Mouse (Mus musculus) CH12.LX (cell line): Measurements from ENCODE around the gene Hexdc. TPM values are rescaled to one million over a fixed set of nuclear protein-coding genes. Genes with fewer than 3 reads are reported as not detected.

Source experiments
- DNase-seq: peaks from one replicate; pipeline ENCODE4 v3.0.0-alpha.2; 2013; ENCODE audit errors: extremely low read depth
- H3K27ac ChIP-seq: 2 replicates; pipeline ENCODE4 v1.5.1; 2012; ENCODE audit warnings: low read depth, mild to moderate bottlenecking, control low read depth, moderate library complexity; ENCODE audit not compliant: insufficient read depth
- H3K27me3 ChIP-seq: replicated peaks from 2 replicates; pipeline ENCODE3; 2012; ENCODE audit warnings: inconsistent platforms
- H3K36me3 ChIP-seq, 2 experiments: replicated peaks in 1 of 2; 2 replicates each; pipeline versions ENCODE3 to v1.6.1; 2012; ENCODE audit warnings: inconsistent platforms in 1 of 2, low read length in 1 of 2, mild to moderate bottlenecking in 1 of 2, mixed read lengths in 1 of 2, moderate library complexity in 1 of 2; ENCODE audit not compliant: control insufficient read depth in 1 of 2, insufficient read depth in 1 of 2
- H3K4me1 ChIP-seq, 2 experiments: 2 replicates each; pipeline ENCODE4 v1.6.1; 2012; ENCODE audit warnings: inconsistent platforms in 1 of 2, moderate library complexity in 1 of 2; ENCODE audit not compliant: insufficient read depth in 2 of 2, control insufficient read depth in 1 of 2
- H3K4me2 ChIP-seq: 2 replicates; pipeline ENCODE4 v1.6.1; 2012; ENCODE audit warnings: low read depth, mild to moderate bottlenecking, control low read depth; ENCODE audit not compliant: poor library complexity, insufficient read depth, severe bottlenecking
- H3K4me3 ChIP-seq, 3 experiments: fragments of 150-350 bp in 1 of 3; sonication (generic) in 1 of 3; replicated peaks in 1 of 3; 2 replicates each; pipeline versions ENCODE3 to v1.5.1; 2011 to 2012; ENCODE audit warnings: low read depth in 2 of 3, low read length in 2 of 3, mild to moderate bottlenecking in 2 of 3, moderate library complexity in 2 of 3, control low read depth in 1 of 3, improper control_type of control experiment in 1 of 3, inconsistent platforms in 1 of 3, mixed read lengths in 1 of 3; ENCODE audit not compliant: poor library complexity in 1 of 3
- H3K79me2 ChIP-seq: replicated peaks from 2 replicates; pipeline ENCODE4 v1.6.1; 2012; ENCODE audit warnings: mild to moderate bottlenecking, moderate library complexity; ENCODE audit not compliant: control insufficient read depth, poor library complexity, insufficient read depth, severe bottlenecking; ENCODE audit errors: extremely low read depth
- H3K9ac ChIP-seq: 2 replicates; pipeline ENCODE4 v1.6.1; 2012; ENCODE audit warnings: low read depth, mild to moderate bottlenecking, control low read depth, moderate library complexity; ENCODE audit not compliant: insufficient read depth
- H3K9me3 ChIP-seq: replicated peaks from 2 replicates; pipeline ENCODE3; 2012; ENCODE audit warnings: low read length, inconsistent platforms, mixed read lengths
- BHLHE40 ChIP-seq: IDR thresholded peaks from 2 replicates; pipeline ENCODE4 v1.6.1; 2011; ENCODE audit warnings: mild to moderate bottlenecking, low read depth, low read length, improper control_type of control experiment
- E2F4 ChIP-seq: IDR thresholded peaks from 2 replicates; pipeline ENCODE4 v1.6.1; 2011; ENCODE audit warnings: low read depth, low read length, improper control_type of control experiment; ENCODE audit not compliant: insufficient replicate concordance
- ELF1 ChIP-seq: IDR thresholded peaks from 2 replicates; pipeline ENCODE4 v1.6.1; 2014; ENCODE audit warnings: low read depth, mild to moderate bottlenecking, inconsistent platforms, low read length, improper control_type of control experiment
- EP300 ChIP-seq: IDR thresholded peaks from 2 replicates; pipeline ENCODE4 v1.6.1; 2011; ENCODE audit warnings: low read length, improper control_type of control experiment
- ETS1 ChIP-seq: conservative IDR thresholded peaks from 2 replicates; pipeline ENCODE4 v1.6.1; 2012; ENCODE audit warnings: low read depth, mild to moderate bottlenecking, inconsistent platforms, low read length, improper control_type of control experiment, moderate library complexity
- GABPA ChIP-seq: IDR thresholded peaks from 2 replicates; pipeline ENCODE4 v1.6.1; 2012; ENCODE audit warnings: low read depth, low read length, improper control_type of control experiment, inconsistent platforms; ENCODE audit not compliant: insufficient replicate concordance
- HCFC1 ChIP-seq: IDR thresholded peaks from 2 replicates; pipeline ENCODE4 v1.6.1; 2012; ENCODE audit warnings: low read depth, mild to moderate bottlenecking, inconsistent platforms, low read length, improper control_type of control experiment
- JUN ChIP-seq: IDR thresholded peaks from 2 replicates; pipeline ENCODE4 v1.6.1; 2011; ENCODE audit warnings: low read depth, mild to moderate bottlenecking, low read length, improper control_type of control experiment, moderate library complexity; ENCODE audit not compliant: insufficient read depth
- JUND ChIP-seq: conservative IDR thresholded peaks from 2 replicates; pipeline ENCODE4 v1.6.1; 2011; ENCODE audit warnings: low read depth, low read length, improper control_type of control experiment
- KAT2A ChIP-seq: IDR thresholded peaks from 2 replicates; pipeline ENCODE4 v1.6.1; 2012; ENCODE audit warnings: low read length, improper control_type of control experiment, inconsistent platforms; ENCODE audit not compliant: insufficient replicate concordance
- MAX ChIP-seq: IDR thresholded peaks from 2 replicates; pipeline ENCODE4 v1.6.1; 2011; ENCODE audit warnings: low read length, improper control_type of control experiment
- MAZ ChIP-seq: IDR thresholded peaks from 2 replicates; pipeline ENCODE4 v1.6.1; 2012; ENCODE audit warnings: low read depth, mild to moderate bottlenecking, inconsistent platforms, low read length, improper control_type of control experiment, moderate library complexity
- MXI1 ChIP-seq: IDR thresholded peaks from 2 replicates; pipeline ENCODE4 v1.6.1; 2011; ENCODE audit warnings: mild to moderate bottlenecking, low read depth, low read length, improper control_type of control experiment
- MYC ChIP-seq: IDR thresholded peaks from 2 replicates; pipeline ENCODE4 v1.6.1; 2011; ENCODE audit warnings: low read depth, mild to moderate bottlenecking, improper control_type of control experiment, low read length
- NELFE ChIP-seq: IDR thresholded peaks from 2 replicates; pipeline ENCODE4 v1.6.1; 2011; ENCODE audit warnings: low read depth, low read length, improper control_type of control experiment
- PAX5 ChIP-seq: IDR thresholded peaks from 2 replicates; pipeline ENCODE4 v1.6.1; 2012; ENCODE audit warnings: low read length, inconsistent platforms, mixed read lengths
- RAD21 ChIP-seq: IDR thresholded peaks from 2 replicates; pipeline ENCODE4 v1.6.1; 2011; ENCODE audit warnings: low read depth, mild to moderate bottlenecking, low read length, improper control_type of control experiment, moderate library complexity
- RCOR1 ChIP-seq: conservative IDR thresholded peaks from 2 replicates; pipeline ENCODE4 v1.6.1; 2012; ENCODE audit warnings: low read depth, mild to moderate bottlenecking, inconsistent platforms, low read length, improper control_type of control experiment
- SIN3A ChIP-seq: IDR thresholded peaks from 2 replicates; pipeline ENCODE4 v1.6.1; 2012; ENCODE audit warnings: low read length, improper control_type of control experiment, inconsistent platforms
- SMC3 ChIP-seq: IDR thresholded peaks from 2 replicates; pipeline ENCODE4 v1.6.1; 2011; ENCODE audit warnings: low read depth, low read length, improper control_type of control experiment
- TBP ChIP-seq: conservative IDR thresholded peaks from 2 replicates; pipeline ENCODE4 v1.6.1; 2011; ENCODE audit warnings: low read depth, low read length, improper control_type of control experiment
- TCF12 ChIP-seq: IDR thresholded peaks from 2 replicates; pipeline ENCODE4 v1.6.1; 2014; ENCODE audit warnings: low read depth, mild to moderate bottlenecking, inconsistent platforms, low read length, improper control_type of control experiment
- UBTF ChIP-seq: IDR thresholded peaks from 2 replicates; pipeline ENCODE4 v1.6.1; 2012; ENCODE audit warnings: low read depth, mild to moderate bottlenecking, inconsistent platforms, low read length, improper control_type of control experiment, moderate library complexity
- USF1 ChIP-seq: IDR thresholded peaks from 2 replicates; pipeline ENCODE4 v1.6.1; 2014; ENCODE audit warnings: low read depth, mild to moderate bottlenecking, inconsistent platforms, low read length, improper control_type of control experiment
- ZC3H11A ChIP-seq: IDR thresholded peaks from 2 replicates; pipeline ENCODE4 v1.6.1; 2012; ENCODE audit warnings: low read depth, mild to moderate bottlenecking, inconsistent platforms, low read length, improper control_type of control experiment
- ZKSCAN1 ChIP-seq: IDR thresholded peaks from 2 replicates; pipeline ENCODE4 v1.6.1; 2012; ENCODE audit warnings: low read depth, inconsistent platforms, low read length, improper control_type of control experiment, borderline replicate concordance
- ZMIZ1 ChIP-seq: IDR thresholded peaks from 2 replicates; pipeline ENCODE4 v1.6.1; 2012; ENCODE audit warnings: low read depth, mild to moderate bottlenecking, inconsistent platforms, low read length, improper control_type of control experiment
- ZNF384 ChIP-seq: IDR thresholded peaks from 2 replicates; pipeline ENCODE4 v1.6.1; 2012; ENCODE audit warnings: low read depth, low read length, improper control_type of control experiment, inconsistent platforms
- dilution Hi-C: fragments of 300-500 bp; cut with MboI; formaldehyde crosslinking; loops from 2 replicates; pipeline ENCODE4 v1.14.3; 2020; ENCODE audit warnings: low sequenced_read_pairs; ENCODE audit not compliant: extremely low pct_unique_long_range_greater_than_20kb, extremely low pct_ligation_motif_present
- in situ Hi-C: fragments of 300-500 bp; cut with MboI; formaldehyde crosslinking; loops from 3 replicates; pipeline ENCODE4 v1.14.3; 2019; ENCODE audit warnings: low sequenced_read_pairs, low pct_ligation_motif_present, low pct_unique_long_range_greater_than_20kb, mixed read lengths
- polyA plus RNA-seq: library from polyadenylated mRNA; unstranded; fragments of >175 nt; gene quantifications from 2 replicates; pipeline ENCODE4 v1.2.1, GENCODE M21; 2012; ENCODE audit warnings: low read depth; ENCODE audit not compliant: insufficient read length
- total RNA-seq, 2 experiments: library from RNA; depleted of rRNA; stranded (reverse); fragments of 300-350 nt in 1 of 2; fragments of >200 nt in 1 of 2; gene quantifications; 2 replicates each; pipeline ENCODE4 v1.2.3; 2012 to 2014

Hexdc gene
- total and polyA plus RNA-seq, 3 experiments = 8.8 to 11.6 (median 10.6) TPM

- Histone ChIP-seq H3K36me3 (peaks cover 15 to 53% of the 10 kb centered on the region in 2 experiments), H3K27ac (no peak overlapping the region), H3K27me3 (no peaks in the 10 kb centered on the region), H3K4me3 (no peak overlapping the region), H3K79me2 (no peaks in the 10 kb centered on the region), H3K4me1 (peaks cover 3 to 35% of the 10 kb centered on the region in 2 experiments)
- in situ Hi-C loops = no loop called here
- no peak for DNase-seq
- TF ChIP-seq ZKSCAN1 (no peak), ETS1 (no peak), TBP (no peak), MXI1 (no peak), SIN3A (no peak), ELF1 (no peak), USF1 (no peak), EP300 (no peak), JUN (no peak), ZNF384 (no peak), MAZ (no peak), BHLHE40 (no peak), HCFC1 (no peak), PAX5 (no peak), SMC3 (no peak), TCF12 (no peak)
- TF ChIP-seq, all 38 proteins: peak for 0
- H3K9me3 ChIP-seq = no peaks in the 10 kb centered on the region
- dilution Hi-C loops = no loop called here
- H3K9ac ChIP-seq = no peak overlapping the region
- H3K4me2 ChIP-seq = no peak overlapping the region
Observed at GRCm38 (mm10) chr11:121239669-121240068, 35.4 kb downstream of the Hexdc start.

GRCm38 (mm10) chr11:121250196-121250595 is 46.0 kb downstream of the Hexdc start:
- dilution Hi-C loops (no loop called here), in situ Hi-C loops (no loop called here)
- no peak overlapping the region for H3K27ac ChIP-seq
- no peak for DNase-seq
- H3K27me3 ChIP-seq = no peaks in the 10 kb centered on the region
- no peak overlapping the region for H3K4me2 ChIP-seq
- no peak overlapping the region for H3K9ac ChIP-seq
- no peaks in the 10 kb centered on the region for H3K9me3 ChIP-seq
- peaks cover 75 to 92% of the 10 kb centered on the region in 2 experiments for H3K36me3 ChIP-seq
- H3K4me1 ChIP-seq = no peaks in the 10 kb centered on the region
- TF ChIP-seq ZMIZ1 = no peak
- TF ChIP-seq GABPA = no peak
- TF ChIP-seq SMC3 = no peak
- TF ChIP-seq ZC3H11A = no peak
- TF ChIP-seq KAT2A = no peak
- no peak for TF ChIP-seq ZNF384
- no peak for TF ChIP-seq MYC
- no peak for TF ChIP-seq UBTF
- no peak for TF ChIP-seq RAD21
- no peak for TF ChIP-seq HCFC1
- no peak for TF ChIP-seq MXI1
- no peak for TF ChIP-seq JUND
- no peak for TF ChIP-seq E2F4
- no peak for TF ChIP-seq MAX
- TF ChIP-seq NELFE = no peak
- no peak for TF ChIP-seq USF1
- no peak for TF ChIP-seq ZKSCAN1
- TF ChIP-seq RCOR1 = no peak
- TF ChIP-seq ELF1 = no peak
- TF ChIP-seq TCF12 = no peak
- H3K79me2 ChIP-seq = no peaks in the 10 kb centered on the region
- no peak overlapping the region for H3K4me3 ChIP-seq
